ENCODE assay signal across 7 mouse cellular contexts in genomic region chr7:139251881-139252301, GRCm38 (mm10). TPM values are rescaled to one million over a fixed set of nuclear protein-coding genes. Genes with fewer than 3 reads are reported as not detected.
DNase-seq lines count a peak whose midpoint lies in the region; ATAC-seq lines count a peak whose summit lies in the region.

No protein-coding gene starts in this region.

- H3K9me3 ChIP-seq in embryonic facial prominence, embryonic 15.5 days (replicated peaks): no peaks in the 10 kb centered on the region
- no peaks in the 10 kb centered on the region for H3K9me3 ChIP-seq in liver, embryonic 11.5 days (ENCODE audit: control insufficient read depth, low read length)

- no peak for ATAC-seq in embryonic facial prominence, embryonic 15.5 days (ENCODE audit: insufficient number of reproducible peaks, low FRiP score, low TSS enrichment, low read depth)
- no peak for ATAC-seq in liver, embryonic 11.5 days (replicated peaks; ENCODE audit: low FRiP score)

- peaks cover 69% of the 10 kb centered on the region for H3K4me1 ChIP-seq in embryonic facial prominence, embryonic 15.5 days
- peaks cover 56% of the 10 kb centered on the region for H3K4me1 ChIP-seq in liver, embryonic 11.5 days (replicated peaks; ENCODE audit: control insufficient read depth, insufficient read depth, low read length)

- peaks cover 21% of the 10 kb centered on the region for H3K36me3 ChIP-seq in embryonic facial prominence, embryonic 15.5 days
- H3K36me3 ChIP-seq in liver, embryonic 11.5 days (ENCODE audit: control insufficient read depth, insufficient read depth, low read length): peaks cover 5% of the 10 kb centered on the region; the same call in 1 of the 2 replicates

- H3K4me2 ChIP-seq in embryonic facial prominence, embryonic 15.5 days (replicated peaks): no peak overlapping the region
- no peak overlapping the region for H3K4me2 ChIP-seq in liver, embryonic 11.5 days

- WGBS in embryonic facial prominence, embryonic 15.5 days: 56% methylated on average over 5 of the region's 5 CpGs
- 59% methylated on average over 5 of the region's 5 CpGs for WGBS in liver, embryonic 11.5 days

- no peak overlapping the region for H3K9ac ChIP-seq in embryonic facial prominence, embryonic 15.5 days
- H3K9ac ChIP-seq in liver, embryonic 11.5 days (ENCODE audit: low read depth, low read length): no peak overlapping the region

- peak; percentile 70 for DNase-seq in ovary, adult 18-20 months (ENCODE audit: low spot score)
- DNase-seq in ovary, postnatal 10 days (ENCODE audit: low spot score): no peak
- DNase-seq in heart, postnatal 4 days: peak; percentile 80
- no peak for DNase-seq in liver, embryonic 11.5 days (ENCODE audit: low spot score)
- DNase-seq in urinary bladder, postnatal 36 days (ENCODE audit: low spot score in 2 of 2): peak; percentile 53 to 62
- no peak for DNase-seq in spleen, adult 12 weeks (ENCODE audit: low spot score)

- no peaks in the 10 kb centered on the region for H3K27me3 ChIP-seq in embryonic facial prominence, embryonic 15.5 days
- peaks cover 21% of the 10 kb centered on the region for H3K27me3 ChIP-seq in liver, embryonic 11.5 days (replicated peaks; ENCODE audit: control insufficient read depth, insufficient read depth, low read length)

- no peak overlapping the region for H3K4me3 ChIP-seq in embryonic facial prominence, embryonic 15.5 days (replicated peaks)
- no peak overlapping the region for H3K4me3 ChIP-seq in liver, embryonic 11.5 days (ENCODE audit: low read depth, low read length)

- peak overlapping the region; percentile 69; the same call in 1 of the 2 replicates for H3K27ac ChIP-seq in embryonic facial prominence, embryonic 15.5 days (replicated peaks)
- H3K27ac ChIP-seq in liver, embryonic 11.5 days (ENCODE audit: low read depth, low read length): peak overlapping the region; percentile 38; the same call in 1 of the 2 replicates

RNA-seq across cellular contexts. Expression of gene Pwwp2b, which starts 3.6 kb away (rescaled TPM):
- 16.1 and 18.9 TPM in 2 replicates for polyA plus RNA-seq in embryonic facial prominence, embryonic 15.5 days (2015; fragmentation: Nextera tagmentation; extraction: Ambion mirVana)
- total RNA-seq in heart, postnatal 4 days (2021): 1 to 10 TPM; 7.9 to 9.3 TPM
- 3.3 and 3.5 TPM in 2 replicates for polyA plus RNA-seq in liver, embryonic 11.5 days (2014; fragmentation: Nextera tagmentation; extraction: Ambion mirVana)

RNA-seq across cellular contexts. Expression of gene Stk32c, which starts 38.8 kb away (rescaled TPM):
- 0.12 and 0.26 TPM in 2 replicates for polyA plus RNA-seq in embryonic facial prominence, embryonic 15.5 days (2015; fragmentation: Nextera tagmentation; extraction: Ambion mirVana)
- 1 to 10 TPM; 3.3 to 3.4 TPM for total RNA-seq in heart, postnatal 4 days (2021)
- polyA plus RNA-seq in liver, embryonic 11.5 days (2014; fragmentation: Nextera tagmentation; extraction: Ambion mirVana): 0.19 TPM in 1 of 2 replicates, not detected in the other

RNA-seq across cellular contexts. Expression of gene Lrrc27, which starts 39.1 kb away (rescaled TPM):
- 1.9 and 3.0 TPM in 2 replicates for polyA plus RNA-seq in embryonic facial prominence, embryonic 15.5 days (2015; fragmentation: Nextera tagmentation; extraction: Ambion mirVana)
- 1 to 10 TPM; 3.4 to 5.0 TPM for total RNA-seq in heart, postnatal 4 days (2021)
- polyA plus RNA-seq in liver, embryonic 11.5 days (2014; fragmentation: Nextera tagmentation; extraction: Ambion mirVana): 2.2 and 2.6 TPM in 2 replicates

Comparison
In these comparisons a context has a peak if more than half of its experiments do, and no peak if none do; other contexts are left out.
1. DNase-seq: peak in ovary, adult 18-20 months (single experiment), heart, postnatal 4 days (single experiment) and urinary bladder, postnatal 36 days (2 of 2); none in ovary, postnatal 10 days (single experiment), liver, embryonic 11.5 days (single experiment) and spleen, adult 12 weeks (single experiment).